Mouse (Mus musculus) kidney, postnatal 4 days (tissue): Measurements from ENCODE around the gene Gm3460.
A peak's percentile ranks its signal among the peaks of the same experiment; 100 is the strongest.
"Not testable (repeated sequence)": the region's sequence is repeated elsewhere in the genome, so short reads cannot be mapped to it uniquely, and the experiment has no call there.

Experiments
- DNase-seq, 2 experiments: peaks; one replicate each; pipeline ENCODE4 v3.0.0; 2021; ENCODE audit warnings: mixed read lengths in 2 of 2

Gm3460 gene

GRCm38 (mm10) chr14:6622318-6622717, at the start of gene Gm3460:
TSS of gene Gm3460 (minus strand) at chr14:6622418.
- not testable (repeated sequence) for DNase-seq

GRCm38 (mm10) chr14:6606436-6606835, 15.8 kb downstream of the Gm3460 start:
- DNase-seq, result peak; percentile 1 to 3

GRCm38 (mm10) chr14:6605004-6605403, 17.2 kb downstream of the Gm3460 start:
- peak; percentile 41 to 54 for DNase-seq

- DNase-seq, result peak; percentile 3 to 10
Measured at GRCm38 (mm10) chr14:6604551-6604950, 17.7 kb downstream of the Gm3460 start.

GRCm38 (mm10) chr14:6590513-6590912, 31.7 kb downstream of the Gm3460 start, which contains the start of gene Gm3629:
TSS of gene Gm3629 (minus strand) at chr14:6590613.
- not testable (repeated sequence) for DNase-seq
